Mouse (Mus musculus) skeletal muscle tissue, adult 2 months (tissue): ENCODE measurements around the gene Zbtb49.

Experiments used
- DNase-seq: peaks from one replicate; pipeline ENCODE4 v3.0.0-alpha.2; 2012; ENCODE audit warnings: low read depth, low spot score

Gene Zbtb49

DNA sequence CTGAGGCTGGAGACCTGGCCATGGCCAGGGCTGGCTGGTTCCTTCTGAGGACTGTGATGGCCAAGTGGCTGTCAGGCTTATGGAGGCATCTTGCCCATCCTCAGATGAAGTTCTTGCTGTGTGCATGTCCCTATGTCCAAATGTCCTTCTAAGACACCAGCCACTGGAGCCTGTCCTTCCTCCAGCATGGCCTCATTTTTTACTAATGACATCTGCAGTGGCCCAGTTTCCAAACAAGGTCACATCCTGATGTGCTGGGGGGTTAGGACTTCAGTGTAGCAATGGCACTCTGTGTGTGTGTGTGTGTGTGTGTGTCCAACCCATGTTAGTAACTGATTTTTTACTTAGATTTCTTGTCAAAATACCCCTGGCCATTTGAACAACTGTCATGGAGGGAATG lies 24.3 kb downstream of the Zbtb49 start:
- DNase-seq, result no peak

DNA sequence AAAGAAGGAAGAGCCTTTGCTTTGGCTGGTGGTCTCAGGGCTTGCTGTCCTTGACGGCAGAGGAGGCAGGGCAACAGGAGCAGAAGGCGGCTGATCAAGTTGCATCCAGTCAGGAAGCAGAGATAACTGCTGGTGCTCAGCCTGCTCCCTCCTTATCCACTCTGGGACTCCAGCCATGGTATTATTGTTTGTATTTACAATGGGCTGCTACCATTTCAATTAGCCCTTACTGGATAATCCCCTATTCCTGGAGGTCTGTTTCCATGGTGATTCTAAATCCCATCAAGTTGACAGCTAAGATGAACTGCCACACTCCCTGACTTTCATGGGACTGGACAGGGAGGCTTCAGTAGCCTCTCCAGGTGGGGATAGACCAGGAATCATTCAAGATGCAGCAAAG lies 25.3 kb downstream of the Zbtb49 start:
- no peak for DNase-seq

DNA sequence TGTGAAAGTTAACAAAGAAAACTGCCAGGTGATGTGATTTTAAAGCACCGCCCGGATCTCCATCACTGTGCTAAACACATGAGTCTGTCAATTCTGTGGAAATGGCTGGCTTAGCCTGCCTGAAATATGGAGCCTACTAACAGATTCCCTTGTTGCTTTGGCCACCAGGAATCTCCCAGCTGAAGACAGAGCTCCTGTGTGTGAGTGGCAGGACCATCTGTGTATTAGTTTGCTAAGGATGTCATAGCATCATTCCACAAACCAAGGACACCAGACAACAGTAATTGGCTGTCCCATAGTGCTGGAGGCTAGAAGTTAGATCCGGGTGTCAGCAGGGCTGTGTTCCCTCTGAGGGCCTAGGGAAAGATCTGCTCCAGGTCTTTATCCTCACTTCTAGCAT lies 29.4 kb downstream of the Zbtb49 start:
- DNase-seq, result no peak

GRCm38 (mm10) chr5:38187006-38187405 lies 33.3 kb downstream of the Zbtb49 start:
- DNase-seq, result no peak

- DNase-seq, result no peak
Observed at GRCm38 (mm10) chr5:38184688-38185285, 35.5 kb downstream of the Zbtb49 start.

DNA sequence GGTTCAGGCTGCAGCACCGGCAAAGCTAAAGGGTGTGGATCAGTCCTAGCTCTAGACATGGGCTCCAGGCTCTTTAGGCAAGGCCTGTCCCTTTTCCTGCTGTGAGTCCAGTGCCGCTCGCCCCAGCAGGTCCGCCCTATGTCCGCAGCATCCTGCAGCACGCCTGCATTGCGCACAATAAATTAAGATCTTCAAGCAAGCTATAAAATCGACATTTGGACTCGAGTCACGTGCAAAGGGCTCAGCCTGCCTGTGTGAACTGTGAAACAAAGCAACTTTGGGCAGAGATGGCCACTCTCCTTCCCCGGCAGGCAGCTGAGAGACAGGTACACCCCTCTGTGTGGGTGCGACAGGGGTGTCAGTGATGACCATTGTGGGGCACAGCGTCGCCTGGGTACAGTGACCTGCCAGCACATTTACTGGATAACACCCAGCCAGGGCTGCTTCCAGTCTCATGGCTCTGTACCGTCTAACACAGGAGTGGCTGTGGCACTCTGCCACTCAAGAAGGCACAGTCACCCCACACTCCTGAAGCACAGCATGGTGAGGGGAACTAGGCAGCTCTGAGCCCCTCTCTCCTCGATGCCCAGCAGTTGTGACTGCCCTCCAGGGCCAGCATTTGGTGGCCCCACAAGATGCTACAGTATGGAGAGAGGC lies 45.9 kb downstream of the Zbtb49 start:
- DNase-seq, result no peak

- DNase-seq, result no peak
Observed at GRCm38 (mm10) chr5:38173766-38174165, 46.5 kb downstream of the Zbtb49 start.

GRCm38 (mm10) chr5:38168497-38168896 lies 51.8 kb downstream of the Zbtb49 start:
- DNase-seq, result no peak

- no peak for DNase-seq
Observed at GRCm38 (mm10) chr5:38159634-38160413, 60.4 kb downstream of the Zbtb49 start, which contains the start of gene Nsg1. TSS of gene Nsg1 (minus strand) at chr5:38159907.

DNA sequence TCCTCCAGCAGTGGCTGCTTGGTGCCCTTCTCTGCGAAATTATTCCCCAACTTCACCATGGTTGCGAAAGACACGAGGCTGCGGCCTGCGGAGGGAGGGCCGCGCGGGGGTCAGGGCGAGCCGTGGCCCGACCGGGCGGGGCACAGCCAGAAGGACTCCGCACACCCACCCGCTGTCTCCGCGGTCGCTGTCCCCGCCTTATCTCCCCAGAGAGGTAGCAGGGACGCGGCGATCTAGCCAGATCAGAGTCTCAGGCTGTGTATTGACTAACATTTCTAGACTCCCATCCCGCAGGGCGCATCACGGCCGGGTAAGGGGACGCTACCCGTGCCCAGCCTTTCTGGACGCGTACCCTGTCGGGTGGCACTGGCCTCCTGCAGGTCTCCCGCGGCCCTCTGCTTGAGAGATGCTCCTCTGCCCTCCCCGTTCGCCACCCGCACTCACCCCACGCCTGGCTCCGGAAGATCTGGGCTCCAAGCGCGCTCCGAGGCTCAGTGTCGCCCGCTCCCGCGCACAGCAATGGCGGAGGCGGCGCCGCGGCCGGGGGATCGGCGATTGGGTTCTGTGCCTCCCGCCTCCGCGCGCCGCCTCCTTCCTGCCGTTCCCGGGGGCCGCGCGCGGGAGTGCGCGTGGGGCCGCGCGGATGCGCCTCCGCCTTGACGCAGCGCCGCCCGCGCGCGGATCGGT lies 61.2 kb downstream of the Zbtb49 start:
- no peak for DNase-seq

- DNase-seq, result no peak
Observed at GRCm38 (mm10) chr5:38158501-38158946, 61.7 kb downstream of the Zbtb49 start.

DNA sequence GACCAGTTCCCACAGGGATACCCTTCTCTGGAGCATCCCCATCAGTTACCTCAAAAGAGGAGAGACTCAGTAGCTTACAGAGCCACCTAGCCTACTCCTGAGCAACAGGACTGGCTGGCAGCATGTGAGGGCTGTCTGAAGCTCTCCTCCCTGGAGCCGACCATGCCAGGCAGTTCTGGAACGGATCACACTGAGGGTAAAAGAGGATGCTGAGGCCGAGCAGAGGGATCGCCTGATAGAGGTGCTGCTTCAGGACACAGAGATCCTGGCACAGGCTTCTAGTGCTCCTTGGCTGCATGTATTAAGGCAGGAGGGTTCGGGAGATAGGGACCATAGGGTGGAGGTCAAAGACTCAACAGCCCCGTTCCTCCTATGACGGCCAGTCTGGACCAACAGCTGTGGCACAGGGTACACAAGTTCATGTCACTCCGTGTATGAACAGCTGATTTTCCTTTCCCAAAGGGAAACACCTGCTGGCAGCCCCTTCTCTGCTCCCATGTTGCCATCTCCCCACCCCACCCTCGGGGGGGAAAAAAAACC lies 62.7 kb downstream of the Zbtb49 start:
- DNase-seq, result no peak

DNA sequence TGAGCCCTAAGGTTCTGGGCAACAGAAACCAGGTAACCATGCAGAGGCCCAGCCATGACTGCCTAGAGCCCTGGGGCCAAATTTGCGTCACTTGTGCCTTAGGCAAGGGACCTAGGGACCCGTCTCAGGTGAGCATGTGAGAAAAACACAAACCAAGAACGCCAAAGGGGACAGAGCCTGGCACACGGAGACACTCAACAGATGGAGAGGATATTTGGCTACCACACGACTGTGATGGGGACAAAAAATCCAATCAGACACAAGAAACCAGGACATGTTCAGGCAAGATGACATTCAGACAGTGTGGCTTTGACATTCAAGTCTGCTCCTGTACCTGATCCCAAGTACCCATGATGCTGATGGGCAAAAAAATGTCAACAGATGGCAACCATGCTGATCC lies 66.6 kb downstream of the Zbtb49 start:
- no peak for DNase-seq

GRCm38 (mm10) chr5:38152201-38153108 lies 67.8 kb downstream of the Zbtb49 start:
- DNase-seq, result no peak

GRCm38 (mm10) chr5:38151264-38151663 lies 69.0 kb downstream of the Zbtb49 start:
- no peak for DNase-seq

DNA sequence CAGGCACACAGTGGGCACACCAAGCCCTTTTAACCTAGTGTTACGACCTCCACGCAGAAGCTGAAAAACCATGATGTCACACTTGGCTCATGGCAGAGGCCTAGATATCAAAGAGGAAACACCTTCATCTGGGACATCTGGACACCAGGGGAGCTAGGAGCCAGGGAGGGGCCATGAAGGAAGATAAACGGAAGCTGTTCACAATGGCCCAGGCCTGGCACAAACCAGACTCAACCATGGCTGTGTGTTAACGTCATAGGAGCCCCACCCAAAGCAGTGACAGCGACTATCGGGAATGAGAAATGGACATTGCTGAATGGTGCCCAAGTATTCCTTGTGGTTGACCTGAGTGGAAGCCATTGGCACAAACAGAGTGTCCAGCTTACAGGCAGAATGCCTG lies 73.7 kb downstream of the Zbtb49 start:
- no peak for DNase-seq

GRCm38 (mm10) chr5:38140893-38141292 lies 79.4 kb downstream of the Zbtb49 start:
- DNase-seq, result no peak
